Mouse (Mus musculus) limb, embryonic 15.5 days (tissue): ENCODE measurements around the gene Spcs1. TPM values are rescaled to one million over a fixed set of nuclear protein-coding genes. Genes with fewer than 3 reads are reported as not detected.

Experiments
- ATAC-seq: fragments of 200-750 bp; cut with Nextera tagmentation; 2 replicates; pipeline ENCODE4 v1.8.0; 2017; ENCODE audit warnings: low read depth, moderate TSS enrichment; ENCODE audit not compliant: insufficient number of reproducible peaks, low FRiP score, low TSS enrichment
- H3K27ac ChIP-seq: fragments of 300-500 bp; sonication (generic); 2 replicates; pipeline ENCODE4 v1.5.1; 2015; ENCODE audit warnings: moderate library complexity, mild to moderate bottlenecking, inconsistent platforms
- H3K27me3 ChIP-seq: fragments of 300-500 bp; sonication (generic); 2 replicates; pipeline ENCODE4 v1.6.1; 2015; ENCODE audit warnings: inconsistent platforms
- H3K36me3 ChIP-seq: fragments of 300-500 bp; sonication (generic); 2 replicates; pipeline ENCODE4 v1.6.1; 2015; ENCODE audit warnings: inconsistent platforms
- H3K4me1 ChIP-seq: fragments of 300-500 bp; sonication (generic); 2 replicates; pipeline ENCODE4 v1.6.1; 2015; ENCODE audit warnings: inconsistent platforms
- H3K4me2 ChIP-seq: fragments of 300-500 bp; sonication (generic); 2 replicates; pipeline ENCODE4 v1.6.1; 2015; ENCODE audit warnings: mild to moderate bottlenecking, inconsistent platforms
- H3K4me3 ChIP-seq: fragments of 300-500 bp; sonication (generic); 2 replicates; pipeline ENCODE4 v1.5.1; 2015; ENCODE audit warnings: mild to moderate bottlenecking, inconsistent platforms
- H3K9ac ChIP-seq: fragments of 300-500 bp; sonication (generic); 2 replicates; pipeline ENCODE4 v1.6.1; 2015; ENCODE audit warnings: inconsistent platforms
- H3K9me3 ChIP-seq: fragments of 300-500 bp; sonication (generic); 2 replicates; pipeline ENCODE4 v1.6.1; 2016; ENCODE audit warnings: inconsistent platforms
- WGBS: fragments of 180-500 bp; shearing (Covaris S2); methylation state at CpG from one replicate; pipeline ENCODE4 v1.1.7; 2015; 5-methylcytosine and 5-hydroxymethylcytosine counted together
- polyA plus RNA-seq: library from polyadenylated mRNA; unstranded; fragments of >200 nt; fragmentation: Nextera tagmentation; extraction: Ambion mirVana; gene quantifications from 2 replicates; pipeline ENCODE4 v1.2.1, GENCODE M21; 2015

The Spcs1 gene
- 417 and 446 TPM in 2 replicates for polyA plus RNA-seq

DNA sequence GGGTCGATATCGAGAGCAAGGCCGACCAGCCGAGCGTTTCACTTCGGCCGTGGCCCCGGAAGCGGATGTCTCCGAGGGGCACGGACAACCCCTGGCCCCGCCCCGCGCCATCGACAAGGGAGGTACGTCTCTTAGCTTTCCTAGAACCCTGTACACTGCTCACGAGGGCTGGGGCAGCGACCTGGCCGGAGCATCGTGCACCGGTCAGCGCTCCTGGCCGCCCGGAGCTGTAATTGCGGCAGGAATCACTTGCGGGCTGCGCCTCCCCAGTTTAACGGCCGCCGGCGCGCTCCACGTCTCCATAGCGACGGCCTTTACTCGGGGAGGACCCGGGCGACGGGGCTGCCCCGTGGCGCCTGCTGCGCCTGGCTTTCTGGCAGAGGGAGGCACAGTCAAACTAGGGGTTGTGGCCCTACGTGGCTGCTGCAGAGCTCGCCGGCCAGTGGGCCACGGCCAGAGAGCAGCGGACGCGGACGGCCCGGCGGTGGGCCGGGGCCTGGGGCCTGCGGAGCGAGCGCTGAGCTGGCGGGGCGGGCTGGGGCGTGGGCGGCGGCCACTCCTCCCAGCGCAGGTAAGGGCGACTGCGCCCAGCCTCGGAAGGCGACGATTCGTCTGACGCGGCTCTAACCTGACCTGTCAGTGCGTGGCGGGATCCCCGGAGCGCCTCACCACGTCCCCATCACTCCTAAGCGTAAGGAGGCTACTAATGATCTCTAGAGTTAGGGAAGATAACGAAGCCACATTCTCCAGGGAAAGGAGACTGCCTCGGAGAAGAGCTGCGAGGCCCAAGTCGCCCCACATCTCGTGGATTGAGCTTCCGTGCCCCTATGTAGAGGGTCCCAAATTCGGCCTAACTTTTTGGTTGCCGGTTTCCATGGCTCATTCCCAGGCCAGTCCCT, at the start of gene Spcs1, which contains the start of gene Glt8d1:
Spcs1 (minus strand) TSS at position 366 of the 899 bp plus-strand sequence.
Glt8d1 (plus strand) TSS at position 94 of the 899 bp plus-strand sequence.
- H3K27me3 ChIP-seq = no peaks in the 10 kb centered on the region
- no peaks in the 10 kb centered on the region for H3K9me3 ChIP-seq
- peak within 1 kb of the TSS; percentile 89 for H3K9ac ChIP-seq
- H3K36me3 ChIP-seq = peaks cover 15% of the 10 kb centered on the region
- peak within 1 kb of the TSS; percentile 67 for H3K4me2 ChIP-seq
- peak; percentile 87 for ATAC-seq
- H3K27ac ChIP-seq = peak within 1 kb of the TSS; percentile 93
- WGBS = under 1% methylated on average over 82 of the region's 84 CpGs
- H3K4me1 ChIP-seq = peaks cover 14% of the 10 kb centered on the region
- peak within 1 kb of the TSS; percentile 99 for H3K4me3 ChIP-seq

DNA sequence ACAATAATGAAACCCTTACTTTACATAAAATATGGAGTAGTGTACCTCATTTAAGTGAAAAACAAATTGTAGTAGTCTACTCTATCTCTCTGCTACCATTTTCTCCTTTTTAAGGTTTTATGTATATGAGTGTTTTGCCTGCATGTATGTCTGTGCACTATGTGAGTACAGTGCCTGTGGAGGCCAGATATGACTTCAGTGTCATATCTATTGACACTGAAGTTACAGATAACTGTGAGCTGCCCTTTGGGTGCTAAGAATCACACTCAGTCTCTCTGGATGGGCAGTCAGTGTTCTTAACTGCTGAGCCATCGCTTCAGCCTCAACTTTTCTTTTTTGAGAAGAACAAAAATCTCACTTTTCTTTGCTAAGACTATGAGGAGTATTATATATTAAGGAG, 44.3 kb upstream of the Spcs1 start:
- ATAC-seq = no peak
- no peaks in the 10 kb centered on the region for H3K9me3 ChIP-seq
- WGBS = 96% methylated on average over 1 of the region's 1 CpGs
- H3K4me2 ChIP-seq = no peak overlapping the region
- no peak overlapping the region for H3K9ac ChIP-seq
- H3K4me3 ChIP-seq = no peak overlapping the region
- no peaks in the 10 kb centered on the region for H3K27me3 ChIP-seq
- no peaks in the 10 kb centered on the region for H3K4me1 ChIP-seq
- no peak overlapping the region for H3K27ac ChIP-seq
- peaks cover 66% of the 10 kb centered on the region for H3K36me3 ChIP-seq

- Histone ChIP-seq H3K9ac (no peak overlapping the region), H3K4me1 (no peaks in the 10 kb centered on the region), H3K27me3 (no peaks in the 10 kb centered on the region), H3K36me3 (peaks cover 60% of the 10 kb centered on the region), H3K9me3 (no peaks in the 10 kb centered on the region), H3K27ac (no peak overlapping the region), H3K4me2 (no peak overlapping the region), H3K4me3 (no peak overlapping the region)
- no peak for ATAC-seq
- WGBS = 87% methylated on average over 5 of the region's 5 CpGs
Measured at GRCm38 (mm10) chr14:31045296-31045695, 43.8 kb upstream of the Spcs1 start.

DNA sequence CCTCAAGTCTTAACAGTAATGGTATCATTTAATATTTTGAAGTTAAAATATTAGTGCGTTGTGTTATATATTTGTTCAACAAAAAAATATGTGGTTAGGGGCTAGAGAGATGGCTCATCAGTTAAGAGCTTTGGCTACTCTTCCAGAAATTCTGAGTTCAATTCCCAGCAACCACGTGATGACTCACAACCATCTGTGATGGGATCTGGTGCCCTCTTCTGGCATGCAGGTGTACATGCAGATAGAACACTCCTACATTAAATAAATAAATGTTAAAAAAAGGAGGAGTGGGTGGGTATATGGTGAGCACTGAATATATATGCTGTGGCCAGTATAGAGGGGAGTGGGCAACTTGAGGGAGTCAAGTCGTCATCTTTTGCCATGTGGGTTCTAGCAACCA, 24.3 kb upstream of the Spcs1 start:
- Histone ChIP-seq H3K27me3 (no peaks in the 10 kb centered on the region), H3K9ac (no peak overlapping the region), H3K27ac (no peak overlapping the region), H3K4me2 (no peak overlapping the region), H3K4me1 (peaks cover under 1% of the 10 kb centered on the region; the same call in 1 of the 2 replicates), H3K4me3 (no peak overlapping the region), H3K36me3 (peaks cover 51% of the 10 kb centered on the region), H3K9me3 (no peaks in the 10 kb centered on the region)
- no peak for ATAC-seq
- 76% methylated on average over 3 of the region's 3 CpGs for WGBS

GRCm38 (mm10) chr14:31022579-31022978, 21.1 kb upstream of the Spcs1 start:
- no peak overlapping the region for H3K9ac ChIP-seq
- no peak for ATAC-seq
- 38% methylated on average over 1 of the region's 1 CpGs for WGBS
- H3K27me3 ChIP-seq = no peaks in the 10 kb centered on the region
- no peaks in the 10 kb centered on the region for H3K9me3 ChIP-seq
- H3K4me1 ChIP-seq = peaks cover 13% of the 10 kb centered on the region
- H3K27ac ChIP-seq = no peak overlapping the region
- no peak overlapping the region for H3K4me3 ChIP-seq
- no peak overlapping the region for H3K4me2 ChIP-seq
- peaks cover 34% of the 10 kb centered on the region for H3K36me3 ChIP-seq

GRCm38 (mm10) chr14:31019331-31020205, 18.1 kb upstream of the Spcs1 start:
- H3K4me2 ChIP-seq = peak overlapping the region; percentile 50
- peak; percentile 92 for ATAC-seq
- peak overlapping the region; percentile 98 for H3K27ac ChIP-seq
- WGBS = 2% methylated on average over 42 of the region's 56 CpGs
- H3K4me1 ChIP-seq = peaks cover 19% of the 10 kb centered on the region
- no peaks in the 10 kb centered on the region for H3K27me3 ChIP-seq
- H3K9ac ChIP-seq = peak overlapping the region; percentile 94
- H3K9me3 ChIP-seq = no peaks in the 10 kb centered on the region
- H3K36me3 ChIP-seq = peaks cover 37% of the 10 kb centered on the region
- peak overlapping the region; percentile 74 for H3K4me3 ChIP-seq

DNA sequence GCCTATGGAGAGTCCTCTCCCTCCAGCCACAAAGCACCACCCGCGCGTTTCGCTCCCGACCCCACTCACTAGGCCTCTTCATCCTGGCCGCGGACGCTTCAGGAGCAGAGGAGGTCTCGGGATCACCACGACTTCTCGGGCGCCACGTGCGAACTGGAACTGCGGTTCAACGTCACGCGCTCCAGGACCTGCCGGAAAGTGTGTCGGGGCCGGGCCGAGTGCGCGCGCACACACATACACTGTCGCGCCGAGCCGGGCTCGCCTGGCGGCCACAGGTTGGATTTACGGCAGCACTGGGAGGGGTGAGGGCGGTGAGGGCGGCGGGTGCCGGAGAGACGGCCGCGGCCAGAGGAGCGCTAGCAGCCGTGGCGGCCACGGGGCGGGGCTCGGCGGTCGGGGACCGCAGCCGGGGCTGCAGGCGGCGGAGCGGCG, 17.4 kb upstream of the Spcs1 start, which contains the start of the genes Pbrm1 and Gnl3:
Pbrm1 (plus strand) TSS at position 279 of the 432 bp plus-strand sequence.
Gnl3 (minus strand) TSS at position 293 of the 432 bp plus-strand sequence.
- Histone ChIP-seq H3K4me3 (peak within 1 kb of the TSS; percentile 74), H3K9ac (peak within 1 kb of the TSS; percentile 94), H3K27ac (peak within 1 kb of the TSS; percentile 98), H3K4me1 (peaks cover 19% of the 10 kb centered on the region), H3K27me3 (no peaks in the 10 kb centered on the region), H3K36me3 (peaks cover 39% of the 10 kb centered on the region), H3K9me3 (no peaks in the 10 kb centered on the region), H3K4me2 (peak within 1 kb of the TSS; percentile 67)
- peak; percentile 95 for ATAC-seq
- WGBS = under 1% methylated on average over 40 of the region's 53 CpGs

- H3K9ac ChIP-seq = peak overlapping the region; percentile 94
- peak overlapping the region; percentile 74 for H3K4me3 ChIP-seq
- no peak overlapping the region for H3K27ac ChIP-seq
- peak overlapping the region; percentile 67 for H3K4me2 ChIP-seq
- ATAC-seq = no peak
- no peaks in the 10 kb centered on the region for H3K27me3 ChIP-seq
- WGBS = 0% methylated on average over 2 of the region's 2 CpGs
- peaks cover 19% of the 10 kb centered on the region for H3K4me1 ChIP-seq
- no peaks in the 10 kb centered on the region for H3K9me3 ChIP-seq
- peaks cover 46% of the 10 kb centered on the region for H3K36me3 ChIP-seq
Measured at GRCm38 (mm10) chr14:31017854-31018253, 16.4 kb upstream of the Spcs1 start.

DNA sequence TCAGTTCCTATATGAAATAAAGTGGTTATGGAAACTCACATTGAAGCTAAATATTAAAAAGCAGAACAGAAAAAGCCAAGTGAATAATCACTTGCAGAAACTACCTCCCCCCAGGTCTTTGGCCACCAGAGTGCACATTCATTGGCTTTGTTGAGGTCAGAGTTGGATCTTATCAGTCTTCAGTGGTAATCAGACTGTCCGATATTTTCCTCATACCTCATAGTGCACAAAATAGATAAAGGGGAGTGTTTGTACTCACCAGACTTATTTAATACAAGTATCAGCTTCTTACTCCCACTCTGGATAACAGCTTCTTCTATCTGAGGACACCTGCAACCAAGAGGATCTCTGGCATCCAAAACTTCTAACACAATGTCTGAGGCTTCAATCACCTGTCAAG, 14.6 kb upstream of the Spcs1 start:
- H3K4me1 ChIP-seq = peaks cover 19% of the 10 kb centered on the region
- no peak overlapping the region for H3K27ac ChIP-seq
- ATAC-seq = no peak
- H3K36me3 ChIP-seq = peaks cover 64% of the 10 kb centered on the region
- H3K27me3 ChIP-seq = no peaks in the 10 kb centered on the region
- no peak overlapping the region for H3K9ac ChIP-seq
- WGBS = 84% methylated on average over 1 of the region's 1 CpGs
- no peak overlapping the region for H3K4me3 ChIP-seq
- no peaks in the 10 kb centered on the region for H3K9me3 ChIP-seq
- no peak overlapping the region for H3K4me2 ChIP-seq

DNA sequence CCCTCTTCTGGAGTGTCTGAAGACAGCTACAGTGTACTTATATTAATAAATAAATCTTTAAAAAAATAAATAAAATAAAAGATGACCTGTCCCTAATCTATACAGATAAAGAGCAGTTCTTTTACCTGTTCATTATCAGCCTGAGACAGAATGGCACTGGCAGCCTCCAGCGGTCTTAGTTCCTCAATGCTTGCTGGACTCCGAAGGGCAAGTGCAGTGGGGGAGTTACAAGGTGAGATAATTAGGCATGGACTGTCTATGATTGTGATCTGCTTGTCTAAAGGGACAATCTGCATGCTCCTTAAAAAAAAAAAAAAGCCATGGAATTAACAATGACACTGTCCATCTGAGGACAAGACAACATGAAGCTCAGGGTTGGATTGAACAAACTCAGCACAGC, 12.5 kb upstream of the Spcs1 start:
- Histone ChIP-seq H3K9me3 (no peaks in the 10 kb centered on the region), H3K36me3 (peaks cover 84% of the 10 kb centered on the region)
- no peak for ATAC-seq

DNA sequence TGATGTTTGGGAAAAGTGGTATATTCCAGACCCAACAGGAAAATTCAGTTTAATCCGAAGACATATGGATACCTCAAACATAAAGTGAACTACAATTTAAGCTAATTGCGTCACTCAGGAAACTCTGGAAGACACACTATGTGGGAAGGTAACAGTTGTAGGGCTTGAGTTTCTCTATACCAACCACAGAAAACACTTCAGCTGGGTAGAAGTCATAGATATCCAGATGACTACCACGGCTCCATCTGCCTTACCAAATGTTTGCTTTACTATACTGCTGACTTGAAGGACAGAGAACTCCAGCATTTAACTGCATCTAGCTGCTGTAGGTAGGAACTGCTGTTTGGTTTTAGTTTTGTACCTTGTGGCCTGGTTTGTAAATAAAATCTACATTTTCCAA, 10.1 kb upstream of the Spcs1 start:
- H3K9me3 ChIP-seq = no peaks in the 10 kb centered on the region
- no peaks in the 10 kb centered on the region for H3K4me1 ChIP-seq
- no peaks in the 10 kb centered on the region for H3K27me3 ChIP-seq
- no peak overlapping the region for H3K27ac ChIP-seq
- WGBS = 92% methylated on average over 3 of the region's 3 CpGs
- no peak overlapping the region for H3K4me3 ChIP-seq
- no peak for ATAC-seq
- H3K36me3 ChIP-seq = peaks cover 93% of the 10 kb centered on the region
- no peak overlapping the region for H3K9ac ChIP-seq
- H3K4me2 ChIP-seq = no peak overlapping the region

More for the DNA sequence above, 12.5 kb upstream of the Spcs1 start:
- WGBS = 95% methylated on average over 2 of the region's 2 CpGs
- Histone ChIP-seq H3K27ac (no peak overlapping the region), H3K9ac (no peak overlapping the region), H3K4me2 (no peak overlapping the region), H3K4me1 (peaks cover 12% of the 10 kb centered on the region; the same call in 1 of the 2 replicates), H3K4me3 (no peak overlapping the region), H3K27me3 (no peaks in the 10 kb centered on the region)
